Mouse (Mus musculus) 3T3-L1 (cell line): ENCODE data around the gene Ap2a1.
A peak's percentile ranks its signal among the peaks of the same experiment; 100 is the strongest.

ENCODE experiments used
- DNase-seq: peaks from one replicate; pipeline ENCODE4 v3.0.0-alpha.2; 2015; ENCODE audit warnings: low read depth, low spot score

The Ap2a1 gene

GRCm38 (mm10) chr7:44929204-44930151 is at the start of gene Ap2a1:
Gene Ap2a1, minus strand, starts transcription at chr7:44929496.
- DNase-seq = peak; percentile 99

GRCm38 (mm10) chr7:44978300-44978699 is 49.0 kb upstream of the Ap2a1 start:
- DNase-seq = no peak

DNA sequence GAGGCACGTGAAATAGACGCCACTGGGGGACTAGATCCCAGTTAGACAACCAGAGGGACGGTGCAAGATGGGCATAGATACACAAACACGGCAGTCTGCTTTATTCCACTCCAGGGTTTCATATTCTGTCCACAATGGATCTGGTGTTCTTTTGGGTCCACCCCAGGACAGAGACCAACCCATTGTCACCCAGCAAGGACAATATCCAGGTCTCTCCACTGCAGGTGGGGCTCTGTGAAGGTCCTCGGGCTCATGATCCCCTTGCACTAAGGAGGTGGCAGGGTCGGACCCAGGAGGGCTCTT is 45.8 kb upstream of the Ap2a1 start:
- no peak for DNase-seq

GRCm38 (mm10) chr7:44974383-44975116 is 45.3 kb upstream of the Ap2a1 start, which contains the start of gene Cpt1c:
Gene Cpt1c, minus strand, starts transcription at chr7:44974851.
- DNase-seq = peak; percentile 81

- peak; percentile 5 for DNase-seq
Measured at GRCm38 (mm10) chr7:44973415-44974130, 44.3 kb upstream of the Ap2a1 start.

GRCm38 (mm10) chr7:44971142-44971541 is 41.8 kb upstream of the Ap2a1 start:
- DNase-seq = no peak

- DNase-seq = no peak
Measured at GRCm38 (mm10) chr7:44970231-44970691, 41.0 kb upstream of the Ap2a1 start.

- no peak for DNase-seq
Measured at GRCm38 (mm10) chr7:44966638-44967037, 37.3 kb upstream of the Ap2a1 start.

DNA sequence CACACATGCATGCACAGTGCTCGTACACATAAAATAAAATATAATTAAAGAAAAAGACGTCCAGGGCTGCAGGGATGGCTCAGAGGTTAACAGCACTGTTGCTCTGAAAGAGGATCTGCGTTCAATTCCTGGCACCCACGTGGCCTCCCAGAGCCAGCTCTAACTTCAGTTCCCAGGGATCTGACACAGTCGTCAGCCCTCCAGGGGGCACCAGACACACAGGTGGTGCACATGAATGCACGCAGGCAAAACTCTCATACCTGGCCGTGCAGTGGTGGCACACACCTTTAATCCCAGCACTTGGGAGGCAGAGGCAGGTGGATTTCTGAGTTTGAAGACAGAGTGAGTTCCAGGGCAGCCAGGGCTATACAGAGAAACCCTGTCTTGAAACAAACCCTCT is 36.7 kb upstream of the Ap2a1 start:
- no peak for DNase-seq

DNA sequence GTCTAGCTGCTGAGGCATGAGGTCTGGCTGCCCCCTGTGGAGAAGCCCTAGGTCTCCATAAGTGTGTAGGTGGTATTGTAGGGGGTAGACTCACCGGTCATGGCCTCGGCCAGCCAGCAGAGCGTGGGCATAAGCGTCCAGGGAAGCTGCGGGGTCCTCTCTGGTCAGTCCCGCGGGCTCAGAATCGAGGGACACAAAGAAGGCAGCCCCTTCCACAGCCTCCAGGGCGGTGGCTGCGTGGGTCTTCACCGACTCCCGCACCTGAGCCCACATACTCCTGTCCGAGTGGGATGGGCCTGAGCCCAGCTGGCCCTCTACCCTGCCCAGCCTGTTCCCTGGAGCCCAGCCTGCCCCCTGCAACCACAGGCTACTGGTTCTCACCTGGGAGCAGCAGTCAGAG is 35.7 kb upstream of the Ap2a1 start:
- DNase-seq = no peak

GRCm38 (mm10) chr7:44962831-44963230 is 33.5 kb upstream of the Ap2a1 start:
- no peak for DNase-seq

DNA sequence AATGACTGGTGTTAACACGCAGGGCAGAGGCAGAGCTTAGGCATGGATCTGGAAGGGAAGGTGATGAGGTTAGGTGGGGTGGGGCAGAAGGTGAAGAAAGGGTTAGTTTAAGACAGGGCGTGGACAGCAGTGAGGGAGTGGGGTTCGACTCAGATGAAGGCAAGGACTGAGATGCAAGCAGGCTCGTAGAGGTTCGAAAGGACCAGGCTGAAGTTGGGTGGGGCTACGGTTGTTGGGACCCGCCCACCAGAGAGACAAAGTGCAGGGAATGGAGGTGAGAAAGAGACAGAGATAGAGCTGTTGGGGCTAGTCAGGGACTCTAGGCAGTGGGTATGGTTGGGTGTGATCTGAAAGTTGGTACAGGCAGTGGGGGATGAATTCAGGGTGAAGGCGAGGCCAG is 33.0 kb upstream of the Ap2a1 start:
- DNase-seq = no peak

DNA sequence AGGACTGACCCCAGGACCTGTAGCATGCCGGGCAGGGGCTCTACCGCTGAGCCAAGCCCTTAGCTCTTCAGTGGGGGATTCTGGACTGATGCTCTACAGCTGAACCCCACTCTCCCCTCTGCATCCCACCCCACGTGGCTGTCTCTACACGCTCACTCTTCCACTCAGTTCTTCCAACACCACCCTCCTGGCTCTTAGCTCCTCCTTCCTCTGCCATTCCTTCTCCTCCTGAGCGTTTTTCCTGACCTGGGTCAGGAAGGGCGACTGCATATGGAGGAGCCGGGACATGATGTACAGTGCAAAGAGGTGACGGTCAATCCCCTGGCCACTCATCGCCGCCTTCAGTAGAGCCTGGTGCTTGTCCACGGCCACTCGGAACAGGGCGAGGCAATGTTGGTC is 31.2 kb upstream of the Ap2a1 start:
- no peak for DNase-seq

- no peak for DNase-seq
Measured at GRCm38 (mm10) chr7:44959874-44960511, 30.7 kb upstream of the Ap2a1 start.

GRCm38 (mm10) chr7:44959281-44959680 is 30.0 kb upstream of the Ap2a1 start:
- no peak for DNase-seq

DNA sequence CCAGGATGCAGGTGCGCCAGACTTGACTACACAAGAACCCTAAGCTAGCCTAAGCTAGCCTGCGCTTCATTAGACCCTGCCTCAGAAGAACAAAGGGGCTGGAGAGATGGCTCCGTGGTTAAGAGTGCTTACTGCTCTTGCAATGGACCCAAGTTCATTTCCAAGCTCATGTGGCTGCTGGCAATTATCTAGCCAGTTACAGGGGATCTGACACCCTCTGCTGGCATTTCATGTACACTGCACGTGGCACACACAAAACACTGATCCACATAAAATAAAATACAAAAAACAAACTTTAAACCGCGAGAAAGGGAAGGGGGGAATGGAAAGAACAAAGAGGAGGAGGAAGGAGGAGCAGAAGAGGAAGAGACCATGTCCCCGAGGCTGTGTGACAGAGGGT is 28.9 kb upstream of the Ap2a1 start:
- DNase-seq = peak; percentile 64

DNA sequence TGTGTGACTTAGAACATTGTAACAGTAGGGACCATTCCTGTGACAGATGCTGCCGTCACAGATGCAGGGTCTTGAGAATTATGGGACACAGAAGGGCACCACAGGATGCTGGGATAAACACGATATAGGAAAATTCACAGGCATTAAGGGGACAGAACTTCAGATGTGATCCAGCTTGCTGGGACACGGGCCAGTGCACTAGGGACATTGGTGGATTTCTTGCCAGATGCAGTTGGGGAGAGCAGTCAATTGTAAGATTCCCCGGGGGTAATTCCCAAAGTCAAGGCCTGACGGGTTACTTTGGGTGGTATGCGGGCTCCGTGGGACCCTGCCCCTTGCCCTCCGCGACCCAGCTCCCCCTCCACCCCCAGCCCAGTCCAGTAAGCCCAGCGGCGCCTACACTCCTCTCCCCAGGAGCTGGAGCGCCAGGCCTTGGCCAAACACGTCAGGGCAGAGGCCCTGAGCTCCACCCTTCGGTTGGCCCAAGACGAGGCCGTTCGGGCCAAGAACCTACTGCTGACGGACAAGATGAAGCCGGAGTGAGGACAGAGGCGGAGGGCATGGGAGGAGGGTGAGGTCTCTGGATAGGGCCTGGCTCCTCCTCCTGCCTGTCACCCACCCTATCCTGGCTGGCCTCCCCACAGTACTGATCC is 28.0 kb upstream of the Ap2a1 start:
- DNase-seq = no peak

DNA sequence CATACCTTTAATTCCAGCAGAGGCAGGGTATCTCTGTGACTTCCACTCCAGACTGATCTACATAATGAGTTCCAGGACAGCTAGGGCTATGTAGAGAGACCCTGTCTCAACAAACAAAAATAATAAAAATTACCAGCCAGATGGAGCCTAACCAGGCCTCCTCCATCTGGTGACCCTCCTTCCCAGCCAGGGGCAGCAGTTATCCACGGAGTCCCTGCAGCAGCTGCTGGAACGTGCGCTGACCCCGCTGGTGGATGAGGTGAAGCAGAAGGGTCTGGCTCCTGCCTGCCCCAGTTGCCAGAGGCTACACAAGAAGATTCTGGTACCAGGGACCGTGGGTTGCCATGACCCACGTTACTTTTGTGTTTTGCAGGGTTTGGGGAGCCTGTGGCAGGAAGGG is 27.0 kb upstream of the Ap2a1 start:
- no peak for DNase-seq

GRCm38 (mm10) chr7:44955628-44956027 is 26.3 kb upstream of the Ap2a1 start:
- DNase-seq = peak; percentile 44

- DNase-seq = peak; percentile 52
Measured at GRCm38 (mm10) chr7:44954091-44954885, 25.0 kb upstream of the Ap2a1 start.
